Mouse (Mus musculus) CH12.LX (cell line): Measurements from ENCODE around the gene Cmbl. TPM values are rescaled to one million over a fixed set of nuclear protein-coding genes. Genes with fewer than 3 reads are reported as not detected.

ENCODE experiments used
- DNase-seq: peaks from one replicate; pipeline ENCODE4 v3.0.0-alpha.2; 2013; ENCODE audit errors: extremely low read depth
- H3K27ac ChIP-seq: 2 replicates; pipeline ENCODE4 v1.5.1; 2012; ENCODE audit warnings: low read depth, mild to moderate bottlenecking, control low read depth, moderate library complexity; ENCODE audit not compliant: insufficient read depth
- H3K27me3 ChIP-seq: replicated peaks from 2 replicates; pipeline ENCODE3; 2012; ENCODE audit warnings: inconsistent platforms
- H3K36me3 ChIP-seq, 2 experiments: replicated peaks in 1 of 2; 2 replicates each; pipeline versions ENCODE3 to v1.6.1; 2012; ENCODE audit warnings: inconsistent platforms in 1 of 2, low read length in 1 of 2, mild to moderate bottlenecking in 1 of 2, mixed read lengths in 1 of 2, moderate library complexity in 1 of 2; ENCODE audit not compliant: control insufficient read depth in 1 of 2, insufficient read depth in 1 of 2
- H3K4me1 ChIP-seq, 2 experiments: 2 replicates each; pipeline ENCODE4 v1.6.1; 2012; ENCODE audit warnings: inconsistent platforms in 1 of 2, moderate library complexity in 1 of 2; ENCODE audit not compliant: insufficient read depth in 2 of 2, control insufficient read depth in 1 of 2
- H3K4me2 ChIP-seq: 2 replicates; pipeline ENCODE4 v1.6.1; 2012; ENCODE audit warnings: low read depth, mild to moderate bottlenecking, control low read depth; ENCODE audit not compliant: poor library complexity, insufficient read depth, severe bottlenecking
- H3K4me3 ChIP-seq, 3 experiments: fragments of 150-350 bp in 1 of 3; sonication (generic) in 1 of 3; replicated peaks in 1 of 3; 2 replicates each; pipeline versions ENCODE3 to v1.5.1; 2011 to 2012; ENCODE audit warnings: low read depth in 2 of 3, low read length in 2 of 3, mild to moderate bottlenecking in 2 of 3, moderate library complexity in 2 of 3, control low read depth in 1 of 3, improper control_type of control experiment in 1 of 3, inconsistent platforms in 1 of 3, mixed read lengths in 1 of 3; ENCODE audit not compliant: poor library complexity in 1 of 3
- H3K79me2 ChIP-seq: replicated peaks from 2 replicates; pipeline ENCODE4 v1.6.1; 2012; ENCODE audit warnings: mild to moderate bottlenecking, moderate library complexity; ENCODE audit not compliant: control insufficient read depth, poor library complexity, insufficient read depth, severe bottlenecking; ENCODE audit errors: extremely low read depth
- H3K9ac ChIP-seq: 2 replicates; pipeline ENCODE4 v1.6.1; 2012; ENCODE audit warnings: low read depth, mild to moderate bottlenecking, control low read depth, moderate library complexity; ENCODE audit not compliant: insufficient read depth
- H3K9me3 ChIP-seq: replicated peaks from 2 replicates; pipeline ENCODE3; 2012; ENCODE audit warnings: low read length, inconsistent platforms, mixed read lengths
- BHLHE40 ChIP-seq: IDR thresholded peaks from 2 replicates; pipeline ENCODE4 v1.6.1; 2011; ENCODE audit warnings: mild to moderate bottlenecking, low read depth, low read length, improper control_type of control experiment
- CHD1 ChIP-seq: IDR thresholded peaks from 2 replicates; pipeline ENCODE4 v1.6.1; 2012; ENCODE audit warnings: low read depth, low read length, improper control_type of control experiment, inconsistent platforms
- CTCF ChIP-seq, 2 experiments: IDR thresholded peaks in 1 of 2; conservative IDR thresholded peaks in 1 of 2; 2 replicates each; pipeline ENCODE4 v1.5.1; 2011 to 2012; ENCODE audit warnings: low read depth in 2 of 2, low read length in 2 of 2, improper control_type of control experiment in 1 of 2, inconsistent platforms in 1 of 2, mild to moderate bottlenecking in 1 of 2, moderate library complexity in 1 of 2
- E2F4 ChIP-seq: IDR thresholded peaks from 2 replicates; pipeline ENCODE4 v1.6.1; 2011; ENCODE audit warnings: low read depth, low read length, improper control_type of control experiment; ENCODE audit not compliant: insufficient replicate concordance
- ELF1 ChIP-seq: IDR thresholded peaks from 2 replicates; pipeline ENCODE4 v1.6.1; 2014; ENCODE audit warnings: low read depth, mild to moderate bottlenecking, inconsistent platforms, low read length, improper control_type of control experiment
- EP300 ChIP-seq: IDR thresholded peaks from 2 replicates; pipeline ENCODE4 v1.6.1; 2011; ENCODE audit warnings: low read length, improper control_type of control experiment
- ETS1 ChIP-seq: conservative IDR thresholded peaks from 2 replicates; pipeline ENCODE4 v1.6.1; 2012; ENCODE audit warnings: low read depth, mild to moderate bottlenecking, inconsistent platforms, low read length, improper control_type of control experiment, moderate library complexity
- HCFC1 ChIP-seq: IDR thresholded peaks from 2 replicates; pipeline ENCODE4 v1.6.1; 2012; ENCODE audit warnings: low read depth, mild to moderate bottlenecking, inconsistent platforms, low read length, improper control_type of control experiment
- JUN ChIP-seq: IDR thresholded peaks from 2 replicates; pipeline ENCODE4 v1.6.1; 2011; ENCODE audit warnings: low read depth, mild to moderate bottlenecking, low read length, improper control_type of control experiment, moderate library complexity; ENCODE audit not compliant: insufficient read depth
- MEF2A ChIP-seq: IDR thresholded peaks from 2 replicates; pipeline ENCODE4 v1.6.1; 2014; ENCODE audit warnings: low read depth, mild to moderate bottlenecking, inconsistent platforms, low read length, improper control_type of control experiment, borderline replicate concordance
- MXI1 ChIP-seq: IDR thresholded peaks from 2 replicates; pipeline ENCODE4 v1.6.1; 2011; ENCODE audit warnings: mild to moderate bottlenecking, low read depth, low read length, improper control_type of control experiment
- MYC ChIP-seq: IDR thresholded peaks from 2 replicates; pipeline ENCODE4 v1.6.1; 2011; ENCODE audit warnings: low read depth, mild to moderate bottlenecking, improper control_type of control experiment, low read length
- NRF1 ChIP-seq: IDR thresholded peaks from 2 replicates; pipeline ENCODE4 v1.6.1; 2014; ENCODE audit warnings: low read depth, mild to moderate bottlenecking, inconsistent platforms, low read length, improper control_type of control experiment, moderate library complexity
- PAX5 ChIP-seq: IDR thresholded peaks from 2 replicates; pipeline ENCODE4 v1.6.1; 2012; ENCODE audit warnings: low read length, inconsistent platforms, mixed read lengths
- POLR2A ChIP-seq: IDR thresholded peaks from 2 replicates; pipeline ENCODE4 v1.6.1; 2011; ENCODE audit warnings: low read depth, mild to moderate bottlenecking, improper control_type of control experiment, low read length
- POLR2AphosphoS2 ChIP-seq: IDR thresholded peaks from 2 replicates; pipeline ENCODE4 v1.6.1; 2011; ENCODE audit warnings: low read depth, low read length, improper control_type of control experiment
- RAD21 ChIP-seq: IDR thresholded peaks from 2 replicates; pipeline ENCODE4 v1.6.1; 2011; ENCODE audit warnings: low read depth, mild to moderate bottlenecking, low read length, improper control_type of control experiment, moderate library complexity
- SMC3 ChIP-seq: IDR thresholded peaks from 2 replicates; pipeline ENCODE4 v1.6.1; 2011; ENCODE audit warnings: low read depth, low read length, improper control_type of control experiment
- USF1 ChIP-seq: IDR thresholded peaks from 2 replicates; pipeline ENCODE4 v1.6.1; 2014; ENCODE audit warnings: low read depth, mild to moderate bottlenecking, inconsistent platforms, low read length, improper control_type of control experiment
- ZC3H11A ChIP-seq: IDR thresholded peaks from 2 replicates; pipeline ENCODE4 v1.6.1; 2012; ENCODE audit warnings: low read depth, mild to moderate bottlenecking, inconsistent platforms, low read length, improper control_type of control experiment
- dilution Hi-C: fragments of 300-500 bp; cut with MboI; formaldehyde crosslinking; loops from 2 replicates; pipeline ENCODE4 v1.14.3; 2020; ENCODE audit warnings: low sequenced_read_pairs; ENCODE audit not compliant: extremely low pct_unique_long_range_greater_than_20kb, extremely low pct_ligation_motif_present
- in situ Hi-C: fragments of 300-500 bp; cut with MboI; formaldehyde crosslinking; loops from 3 replicates; pipeline ENCODE4 v1.14.3; 2019; ENCODE audit warnings: low sequenced_read_pairs, low pct_ligation_motif_present, low pct_unique_long_range_greater_than_20kb, mixed read lengths
- polyA plus RNA-seq: library from polyadenylated mRNA; unstranded; fragments of >175 nt; gene quantifications from 2 replicates; pipeline ENCODE4 v1.2.1, GENCODE M21; 2012; ENCODE audit warnings: low read depth; ENCODE audit not compliant: insufficient read length
- total RNA-seq, 2 experiments: library from RNA; depleted of rRNA; stranded (reverse); fragments of 300-350 nt in 1 of 2; fragments of >200 nt in 1 of 2; gene quantifications; 2 replicates each; pipeline ENCODE4 v1.2.3; 2012 to 2014

Cmbl gene
- total and polyA plus RNA-seq, 3 experiments: 0.27 TPM; not detected in 2

DNA sequence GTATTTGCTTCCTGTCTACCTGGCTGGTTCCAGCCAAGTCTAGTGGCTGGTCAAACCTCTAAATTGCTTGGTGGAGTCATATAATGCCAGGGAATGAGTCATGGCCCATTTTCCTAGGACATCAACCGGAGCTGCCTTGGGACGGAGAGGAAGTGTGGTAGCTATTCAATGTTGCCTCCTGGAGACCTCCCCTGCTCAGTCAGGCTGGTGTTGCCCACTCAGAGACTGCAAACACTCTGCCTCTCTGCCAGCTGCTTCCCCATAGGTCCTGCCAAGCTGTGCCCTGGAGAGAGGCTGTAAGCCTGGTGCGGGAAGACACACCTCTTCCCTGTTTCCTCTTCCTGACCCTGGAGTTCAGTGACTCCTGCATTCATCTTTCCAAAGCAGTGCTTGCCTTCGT lies 67.3 kb downstream of the Cmbl start:
- Histone ChIP-seq H3K27me3 (no peaks in the 10 kb centered on the region), H3K9me3 (no peaks in the 10 kb centered on the region), H3K79me2 (no peaks in the 10 kb centered on the region), H3K36me3 (no peaks in the 10 kb centered on the region), H3K9ac (no peak overlapping the region), H3K27ac (no peak overlapping the region), H3K4me3 (no peak overlapping the region), H3K4me2 (no peak overlapping the region), H3K4me1 (peaks cover 0 to 3% of the 10 kb centered on the region in 2 experiments; a peak in 1 of 4 replicates)
- no peak for DNase-seq
- in situ Hi-C loops (no loop called here), dilution Hi-C loops (no loop called here)
- TF ChIP-seq PAX5 (no peak), USF1 (no peak), CTCF (conservative IDR thresholded peaks at IDR 0.05 in 1 of 2, IDR thresholded peaks at IDR 0.05 in 1 of 2; ENCODE audit: low read depth in 2 of 2, low read length in 2 of 2) (no peak)

GRCm38 (mm10) chr15:31634582-31634981 lies 69.4 kb downstream of the Cmbl start:
- Histone ChIP-seq H3K27me3 (no peaks in the 10 kb centered on the region), H3K4me1 (no peaks in the 10 kb centered on the region), H3K79me2 (no peaks in the 10 kb centered on the region), H3K36me3 (no peaks in the 10 kb centered on the region), H3K4me3 (no peak overlapping the region), H3K9ac (no peak overlapping the region), H3K4me2 (no peak overlapping the region)
- no peak for TF ChIP-seq POLR2A
- no peak for TF ChIP-seq CTCF (conservative IDR thresholded peaks at IDR 0.05 in 1 of 2, IDR thresholded peaks at IDR 0.05 in 1 of 2; ENCODE audit: low read depth in 2 of 2, low read length in 2 of 2)
- no peak for TF ChIP-seq EP300
- TF ChIP-seq SMC3: no peak
- TF ChIP-seq NRF1: no peak
- TF ChIP-seq ZC3H11A: no peak
- no peak for TF ChIP-seq MEF2A
- TF ChIP-seq MXI1: no peak
- no peak for TF ChIP-seq RAD21
- no peak for TF ChIP-seq HCFC1
- no peak for TF ChIP-seq USF1
- TF ChIP-seq, all 38 proteins: peak for 0
- Histone ChIP-seq H3K9me3 (no peaks in the 10 kb centered on the region), H3K27ac (no peak overlapping the region)
- dilution Hi-C loops (no loop called here), in situ Hi-C loops (no loop called here)
- DNase-seq: no peak

- Histone ChIP-seq H3K27ac (no peak overlapping the region), H3K4me3 (no peak overlapping the region), H3K4me2 (no peak overlapping the region), H3K36me3 (no peaks in the 10 kb centered on the region), H3K27me3 (no peaks in the 10 kb centered on the region), H3K79me2 (no peaks in the 10 kb centered on the region), H3K9me3 (no peaks in the 10 kb centered on the region), H3K4me1 (peaks cover 2 to 6% of the 10 kb centered on the region in 2 experiments; a peak in 3 of 4 replicates), H3K9ac (no peak overlapping the region)
- in situ Hi-C loops (no loop called here), dilution Hi-C loops (no loop called here)
- DNase-seq: no peak
- TF ChIP-seq JUN: no peak
- no peak for TF ChIP-seq MYC
- no peak for TF ChIP-seq BHLHE40
- TF ChIP-seq POLR2A: no peak
- TF ChIP-seq E2F4: no peak
- no peak for TF ChIP-seq ELF1
- no peak for TF ChIP-seq CHD1
- TF ChIP-seq ETS1: no peak
- no peak for TF ChIP-seq POLR2AphosphoS2
Measured at GRCm38 (mm10) chr15:31636091-31636595, 71.0 kb downstream of the Cmbl start.
